Mouse (Mus musculus): Measurements from ENCODE around the gene Rnf26. TPM values are rescaled to one million over a fixed set of nuclear protein-coding genes. Genes with fewer than 3 reads are reported as not detected.

Rnf26 gene
- total RNA-seq, 2 experiments from 2014 or later: 29.2 to 30.7 TPM

GRCm38 (mm10) chr9:44083392-44084121 is 29.8 kb downstream of the Rnf26 start:
- H3K27ac ChIP-seq: peak overlapping the region; percentile 98
- peak overlapping the region; percentile 92; the same call in 1 of the 2 replicates for H3K4me3 ChIP-seq
- DNase-seq (ENCODE audit: low spot score in 2 of 2): peak; percentile 64 to 75
- no peak for TF ChIP-seq CTCF (conservative IDR thresholded peaks at IDR 0.05)

GRCm38 (mm10) chr9:44082266-44082665 is 31.1 kb downstream of the Rnf26 start:
- no peak for TF ChIP-seq CTCF (conservative IDR thresholded peaks at IDR 0.05)

GRCm38 (mm10) chr9:44081581-44081980 is 31.7 kb downstream of the Rnf26 start:
- peak in 1 of 2 experiments; percentile 8 for DNase-seq (ENCODE audit: low spot score in 2 of 2)
- no peak for TF ChIP-seq CTCF (conservative IDR thresholded peaks at IDR 0.05)
- H3K27ac ChIP-seq: peak overlapping the region; percentile 87
- H3K4me3 ChIP-seq: no peak overlapping the region

More at GRCm38 (mm10) chr9:44082266-44082665, 31.1 kb downstream of the Rnf26 start:
- no peak for DNase-seq (ENCODE audit: low spot score in 2 of 2)
- Histone ChIP-seq H3K27ac (peak overlapping the region; percentile 87), H3K4me3 (no peak overlapping the region)

- peak in 1 of 2 experiments; percentile 60 for DNase-seq (ENCODE audit: low spot score in 2 of 2)
- TF ChIP-seq CTCF (conservative IDR thresholded peaks at IDR 0.05): no peak
- peak overlapping the region; percentile 87 for H3K27ac ChIP-seq
- H3K4me3 ChIP-seq: no peak overlapping the region
Observed at GRCm38 (mm10) chr9:44080953-44081352, 32.4 kb downstream of the Rnf26 start.

- TF ChIP-seq CTCF (conservative IDR thresholded peaks at IDR 0.05): no peak
- peak overlapping the region; percentile 87 for H3K27ac ChIP-seq
- DNase-seq (ENCODE audit: low spot score in 2 of 2): peak in 1 of 2 experiments; percentile 8
- no peak overlapping the region for H3K4me3 ChIP-seq
Observed at GRCm38 (mm10) chr9:44079997-44080780, 33.1 kb downstream of the Rnf26 start.

- Histone ChIP-seq H3K4me3 (peak overlapping the region; percentile 15; the same call in 1 of the 2 replicates), H3K27ac (peak overlapping the region; percentile 87)
- DNase-seq (ENCODE audit: low spot score in 2 of 2): peak; percentile 51 to 58
- no peak for TF ChIP-seq CTCF (conservative IDR thresholded peaks at IDR 0.05)
Observed at GRCm38 (mm10) chr9:44078955-44079756, 34.2 kb downstream of the Rnf26 start.

GRCm38 (mm10) chr9:44078136-44078797 is 35.0 kb downstream of the Rnf26 start:
- Histone ChIP-seq H3K27ac (peak overlapping the region; percentile 87), H3K4me3 (peak overlapping the region; percentile 15; the same call in 1 of the 2 replicates)
- DNase-seq (ENCODE audit: low spot score in 2 of 2): no peak
- TF ChIP-seq CTCF (conservative IDR thresholded peaks at IDR 0.05): no peak

GRCm38 (mm10) chr9:44077266-44077910 is 35.9 kb downstream of the Rnf26 start:
- no peak for DNase-seq (ENCODE audit: low spot score in 2 of 2)
- peak overlapping the region; percentile 12; the same call in 1 of the 2 replicates for H3K4me3 ChIP-seq
- no peak for TF ChIP-seq CTCF (conservative IDR thresholded peaks at IDR 0.05)
- peak overlapping the region; percentile 87 for H3K27ac ChIP-seq

- peak; percentile 79 for TF ChIP-seq CTCF (conservative IDR thresholded peaks at IDR 0.05)
- peak overlapping the region; percentile 12; the same call in 1 of the 2 replicates for H3K4me3 ChIP-seq
- peak overlapping the region; percentile 87; the same call in 1 of the 2 replicates for H3K27ac ChIP-seq
- peak; percentile 65 to 66 for DNase-seq (ENCODE audit: low spot score in 2 of 2)
Observed at GRCm38 (mm10) chr9:44076764-44077120, 36.6 kb downstream of the Rnf26 start.

GRCm38 (mm10) chr9:44075996-44076763 is 37.1 kb downstream of the Rnf26 start:
- Histone ChIP-seq H3K4me3 (no peak overlapping the region; the same call in 1 of the 2 replicates), H3K27ac (no peak overlapping the region; the same call in 1 of the 2 replicates)
- DNase-seq (ENCODE audit: low spot score in 2 of 2): no peak
- no peak for TF ChIP-seq CTCF (conservative IDR thresholded peaks at IDR 0.05)
